Mouse (Mus musculus): ENCODE data around the gene Adam15. TPM values are rescaled to one million over a fixed set of nuclear protein-coding genes. Genes with fewer than 3 reads are reported as not detected.

Gene Adam15
- total RNA-seq, 1 experiment: 56.3 TPM

- Histone ChIP-seq H3K9me3 (ENCODE audit: control insufficient read depth, insufficient read depth, low read depth, low read length) (no peaks in the 10 kb centered on the region), H3K27ac (ENCODE audit: insufficient read depth, low read depth, low read length, poor library complexity, severe bottlenecking) (no peak overlapping the region), H3K4me1 (ENCODE audit: control insufficient read depth in 2 of 2, insufficient read depth in 2 of 2, low read length in 2 of 2, poor library complexity in 1 of 2) (peaks cover 0 to 5% of the 10 kb centered on the region in 2 experiments; a peak in 1 of 4 replicates), H3K4me3 (ENCODE audit: insufficient read depth in 1 of 2, low read depth in 1 of 2, low read length in 2 of 2, poor library complexity in 1 of 2, severe bottlenecking in 1 of 2) (no peak overlapping the region), H3K9ac (ENCODE audit: insufficient read depth, low read depth, low read length, poor library complexity, severe bottlenecking) (no peak overlapping the region), H3K36me3 (ENCODE audit: control insufficient read depth, insufficient read depth, low read length, poor library complexity, severe bottlenecking) (no peaks in the 10 kb centered on the region)
- in situ Hi-C loops (cut with MboI; ENCODE audit: low sequenced_read_pairs in 2 of 2, unreplicated experiment in 2 of 2): no loop called here
- TF ChIP-seq ZC3H11A (IDR thresholded peaks at IDR 0.05; ENCODE audit: borderline replicate concordance, low read depth, low read length) (no peak), CHD2 (IDR thresholded peaks at IDR 0.05; ENCODE audit: low read depth, low read length) (no peak), HCFC1 (IDR thresholded peaks at IDR 0.05; ENCODE audit: borderline replicate concordance, insufficient read depth, low read length) (no peak), ZNF384 (IDR thresholded peaks at IDR 0.05; ENCODE audit: low read depth, low read length) (no peak), MAFK (IDR thresholded peaks at IDR 0.05; ENCODE audit: insufficient read depth, low read depth, low read length) (no peak)
- no peak for DNase-seq (ENCODE audit: low read depth, low spot score)
These were observed 17.5 kb upstream of the Adam15 start for GRCm38 (mm10) chr3:89367338-89367737.

- TF ChIP-seq MAFK (IDR thresholded peaks at IDR 0.05; ENCODE audit: insufficient read depth, low read depth, low read length) (no peak), ZC3H11A (IDR thresholded peaks at IDR 0.05; ENCODE audit: borderline replicate concordance, low read depth, low read length) (no peak), HCFC1 (IDR thresholded peaks at IDR 0.05; ENCODE audit: borderline replicate concordance, insufficient read depth, low read length) (no peak), CHD2 (IDR thresholded peaks at IDR 0.05; ENCODE audit: low read depth, low read length) (no peak), ZNF384 (IDR thresholded peaks at IDR 0.05; ENCODE audit: low read depth, low read length) (no peak)
- H3K9me3 ChIP-seq (ENCODE audit: control insufficient read depth, insufficient read depth, low read depth, low read length): no peaks in the 10 kb centered on the region
- in situ Hi-C loops (cut with MboI; ENCODE audit: low sequenced_read_pairs in 2 of 2, unreplicated experiment in 2 of 2): no loop called here
- peak overlapping the region; percentile 30 to 37; a peak in 2 of 4 replicates for H3K4me3 ChIP-seq (ENCODE audit: insufficient read depth in 1 of 2, low read depth in 1 of 2, low read length in 2 of 2, poor library complexity in 1 of 2, severe bottlenecking in 1 of 2)
- DNase-seq (ENCODE audit: low read depth, low spot score): no peak
- no peak overlapping the region for H3K9ac ChIP-seq (ENCODE audit: insufficient read depth, low read depth, low read length, poor library complexity, severe bottlenecking)
- H3K27ac ChIP-seq (ENCODE audit: insufficient read depth, low read depth, low read length, poor library complexity, severe bottlenecking): no peak overlapping the region
- H3K4me1 ChIP-seq (ENCODE audit: control insufficient read depth in 2 of 2, insufficient read depth in 2 of 2, low read length in 2 of 2, poor library complexity in 1 of 2): peaks cover 0 to 3% of the 10 kb centered on the region in 2 experiments; a peak in 1 of 4 replicates
- no peaks in the 10 kb centered on the region for H3K36me3 ChIP-seq (ENCODE audit: control insufficient read depth, insufficient read depth, low read length, poor library complexity, severe bottlenecking)
These were observed 16.0 kb upstream of the Adam15 start for GRCm38 (mm10) chr3:89365486-89366414.

DNA sequence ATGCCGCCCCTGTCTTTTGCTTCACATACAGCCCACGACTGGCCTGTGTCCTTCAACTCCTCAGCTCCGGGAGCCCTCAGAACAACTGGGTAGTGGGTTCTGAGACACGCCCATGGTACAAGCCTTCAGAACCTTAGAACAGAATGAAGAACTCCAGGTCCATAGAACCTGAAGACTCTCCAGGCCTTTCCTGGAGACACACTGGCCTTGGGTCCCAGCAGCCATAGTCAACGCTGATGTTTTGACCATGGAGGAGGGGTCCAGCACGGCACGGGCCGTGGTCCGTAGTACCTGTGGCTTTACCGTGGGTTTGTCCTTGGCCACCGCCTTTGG is 15.3 kb upstream of the Adam15 start, which contains the start of gene Dcst1:
Dcst1 (minus strand) TSS at position 101 of the 333 bp plus-strand sequence.
- no peaks in the 10 kb centered on the region for H3K9me3 ChIP-seq (ENCODE audit: control insufficient read depth, insufficient read depth, low read depth, low read length)
- H3K27ac ChIP-seq (ENCODE audit: insufficient read depth, low read depth, low read length, poor library complexity, severe bottlenecking): no peak within 1 kb of the TSS
- peak within 1 kb of the TSS; percentile 30 to 37; a peak in 2 of 4 replicates for H3K4me3 ChIP-seq (ENCODE audit: insufficient read depth in 1 of 2, low read depth in 1 of 2, low read length in 2 of 2, poor library complexity in 1 of 2, severe bottlenecking in 1 of 2)
- TF ChIP-seq ZC3H11A (IDR thresholded peaks at IDR 0.05; ENCODE audit: borderline replicate concordance, low read depth, low read length) (no peak), ZNF384 (IDR thresholded peaks at IDR 0.05; ENCODE audit: low read depth, low read length) (no peak), MAFK (IDR thresholded peaks at IDR 0.05; ENCODE audit: insufficient read depth, low read depth, low read length) (no peak), HCFC1 (IDR thresholded peaks at IDR 0.05; ENCODE audit: borderline replicate concordance, insufficient read depth, low read length) (no peak), CHD2 (IDR thresholded peaks at IDR 0.05; ENCODE audit: low read depth, low read length) (no peak)
- in situ Hi-C loops (cut with MboI; ENCODE audit: low sequenced_read_pairs in 2 of 2, unreplicated experiment in 2 of 2): no loop called here
- no peak for DNase-seq (ENCODE audit: low read depth, low spot score)
- H3K4me1 ChIP-seq (ENCODE audit: control insufficient read depth in 2 of 2, insufficient read depth in 2 of 2, low read length in 2 of 2, poor library complexity in 1 of 2): no peaks in the 10 kb centered on the region; a peak in 1 of 4 replicates
- H3K36me3 ChIP-seq (ENCODE audit: control insufficient read depth, insufficient read depth, low read length, poor library complexity, severe bottlenecking): no peaks in the 10 kb centered on the region
- H3K9ac ChIP-seq (ENCODE audit: insufficient read depth, low read depth, low read length, poor library complexity, severe bottlenecking): no peak within 1 kb of the TSS

DNA sequence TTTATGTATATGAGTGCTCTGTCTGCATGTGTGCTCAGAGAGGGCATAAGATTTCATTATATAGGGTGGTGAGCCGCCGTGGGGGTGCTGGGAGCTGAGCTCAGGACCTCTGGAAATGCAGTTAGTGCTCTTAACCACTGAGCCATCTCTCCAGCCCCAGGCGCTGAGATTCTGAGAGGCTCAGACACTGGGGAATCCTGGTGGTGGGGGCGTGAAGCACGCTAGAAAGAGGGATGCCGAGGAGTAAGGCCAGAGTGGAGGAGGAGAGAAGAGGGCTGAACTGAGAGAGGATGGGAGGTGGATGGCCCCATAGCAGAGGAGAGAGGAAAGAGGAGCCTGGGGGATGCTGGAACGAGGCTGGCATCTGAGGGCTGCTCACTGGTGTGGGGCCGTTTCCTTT is 14.8 kb upstream of the Adam15 start:
- TF ChIP-seq ZC3H11A (IDR thresholded peaks at IDR 0.05; ENCODE audit: borderline replicate concordance, low read depth, low read length): no peak
- TF ChIP-seq CHD2 (IDR thresholded peaks at IDR 0.05; ENCODE audit: low read depth, low read length): no peak
- no peak for TF ChIP-seq HCFC1 (IDR thresholded peaks at IDR 0.05; ENCODE audit: borderline replicate concordance, insufficient read depth, low read length)
- TF ChIP-seq ZNF384 (IDR thresholded peaks at IDR 0.05; ENCODE audit: low read depth, low read length): no peak
- no peak for TF ChIP-seq MAFK (IDR thresholded peaks at IDR 0.05; ENCODE audit: insufficient read depth, low read depth, low read length)
- H3K27ac ChIP-seq (ENCODE audit: insufficient read depth, low read depth, low read length, poor library complexity, severe bottlenecking): no peak overlapping the region
- in situ Hi-C loops (cut with MboI; ENCODE audit: low sequenced_read_pairs in 2 of 2, unreplicated experiment in 2 of 2): no loop called here

More for the DNA sequence above, 14.8 kb upstream of the Adam15 start:
- Histone ChIP-seq H3K9ac (ENCODE audit: insufficient read depth, low read depth, low read length, poor library complexity, severe bottlenecking) (no peak overlapping the region), H3K9me3 (ENCODE audit: control insufficient read depth, insufficient read depth, low read depth, low read length) (no peaks in the 10 kb centered on the region), H3K4me1 (ENCODE audit: control insufficient read depth in 2 of 2, insufficient read depth in 2 of 2, low read length in 2 of 2, poor library complexity in 1 of 2) (peaks cover 0 to under 1% of the 10 kb centered on the region in 2 experiments; a peak in 1 of 4 replicates), H3K36me3 (ENCODE audit: control insufficient read depth, insufficient read depth, low read length, poor library complexity, severe bottlenecking) (no peaks in the 10 kb centered on the region), H3K4me3 (ENCODE audit: insufficient read depth in 1 of 2, low read depth in 1 of 2, low read length in 2 of 2, poor library complexity in 1 of 2, severe bottlenecking in 1 of 2) (no peak overlapping the region)
- DNase-seq (ENCODE audit: low read depth, low spot score): no peak

All from ES-E14 (cell line).